Mouse (Mus musculus) effector memory CD4-positive, alpha-beta T cell, adult 7 months (primary cell): ENCODE data around the gene Snx12. TPM values are rescaled to one million over a fixed set of nuclear protein-coding genes. Genes with fewer than 3 reads are reported as not detected.

Experiments
- polyA plus RNA-seq: library from polyadenylated mRNA; unstranded; fragments of 100-300 nt; shearing (Covaris generic); gene quantifications from one replicate; pipeline ENCODE4 v1.2.1, GENCODE M21; 2017

Gene Snx12
- polyA plus RNA-seq, result 51.6 TPM

GRCm38 (mm10) chrX:101221834-101222795 is at the start of gene Snx12:
Snx12 (minus strand) TSS chrX:101222563.

GRCm38 (mm10) chrX:101268755-101269124 is 46.4 kb upstream of the Snx12 start, which contains the start of gene Gm20489:
Gm20489 (minus strand) TSS chrX:101269023.

GRCm38 (mm10) chrX:101268025-101268754 is 45.8 kb upstream of the Snx12 start, which contains the start of gene Il2rg:
Il2rg (minus strand) TSS chrX:101268255.

GRCm38 (mm10) chrX:101263892-101264291 is 41.5 kb upstream of the Snx12 start, which contains the start of gene Gm614:
Gm614 (minus strand) TSS chrX:101263992.

GRCm38 (mm10) chrX:101253952-101254729 is 31.8 kb upstream of the Snx12 start, which contains the start of gene Foxo4:
Foxo4 (plus strand) TSS chrX:101254528.

GRCm38 (mm10) chrX:101085920-101086319 is 136.4 kb downstream of the Snx12 start, which contains the start of gene Slc7a3:
Slc7a3 (minus strand) TSS chrX:101086020.

GRCm38 (mm10) chrX:101059541-101059940 is 162.8 kb downstream of the Snx12 start, which contains the start of gene Tex11:
Tex11 (minus strand) TSS chrX:101059667.

Other genes with a start within 250 kb of the Snx12 start
- gene Tex11, start 162.9 kb downstream of the Snx12 start, polyA plus RNA-seq, result not detected
- gene Slc7a3, start 136.5 kb downstream of the Snx12 start, polyA plus RNA-seq, result 1.0 TPM
- gene Foxo4, start 32.0 kb upstream of the Snx12 start, polyA plus RNA-seq, result 1.6 TPM
- gene Gm614, start 41.4 kb upstream of the Snx12 start, polyA plus RNA-seq, result 3.7 TPM
- gene Il2rg, start 45.7 kb upstream of the Snx12 start, polyA plus RNA-seq, result 1,832 TPM
- not detected for gene Gm20489, start 46.5 kb upstream of the Snx12 start, polyA plus RNA-seq
- gene Med12, start 51.5 kb upstream of the Snx12 start, polyA plus RNA-seq, result 66.4 TPM
- gene Nlgn3, start 76.6 kb upstream of the Snx12 start, polyA plus RNA-seq, result not detected
- not detected for gene Gjb1, start 153.8 kb upstream of the Snx12 start, polyA plus RNA-seq
- gene Zmym3, start 198.3 kb upstream of the Snx12 start, polyA plus RNA-seq, result 10.3 TPM
- gene Nono, start 206.8 kb upstream of the Snx12 start, polyA plus RNA-seq, result 227 TPM
- not detected for gene Itgb1bp2, start 226.5 kb upstream of the Snx12 start, polyA plus RNA-seq